Mouse (Mus musculus): ENCODE data around the gene Bcdin3d. TPM values are rescaled to one million over a fixed set of nuclear protein-coding genes. Genes with fewer than 3 reads are reported as not detected.

The Bcdin3d gene
- polyA plus RNA-seq, 1 experiment from 2014 or later, result 19.0 TPM

GRCm38 (mm10) chr15:99438966-99439698 lies 35.4 kb downstream of the Bcdin3d start:
- ATAC-seq, result no peak
- Histone ChIP-seq H3K4me2 (ENCODE audit: low read length) (no peak overlapping the region), H3K4me1 (ENCODE audit: control insufficient read depth, insufficient read depth, low read length) (peaks cover 12% of the 10 kb centered on the region), H3K27me3 (ENCODE audit: control insufficient read depth, insufficient read depth, low read depth, low read length) (no peaks in the 10 kb centered on the region), H3K27ac (ENCODE audit: low read length) (no peak overlapping the region), H3K4me3 (ENCODE audit: low read depth, low read length) (no peak overlapping the region), H3K9me3 (replicated peaks; ENCODE audit: control insufficient read depth, low read length, poor library complexity, severe bottlenecking) (no peaks in the 10 kb centered on the region), H3K36me3 (ENCODE audit: control insufficient read depth, insufficient read depth, low read length) (no peaks in the 10 kb centered on the region), H3K9ac (ENCODE audit: low read depth, low read length) (no peak overlapping the region)
- 77% methylated on average over 8 of the region's 8 CpGs for WGBS

GRCm38 (mm10) chr15:99433913-99434312 lies 40.6 kb downstream of the Bcdin3d start:
- Histone ChIP-seq H3K9me3 (replicated peaks; ENCODE audit: control insufficient read depth, low read length, poor library complexity, severe bottlenecking) (no peaks in the 10 kb centered on the region), H3K27ac (ENCODE audit: low read length) (no peak overlapping the region), H3K4me1 (ENCODE audit: control insufficient read depth, insufficient read depth, low read length) (peaks cover 2% of the 10 kb centered on the region; the same call in 1 of the 2 replicates), H3K27me3 (ENCODE audit: control insufficient read depth, insufficient read depth, low read depth, low read length) (no peaks in the 10 kb centered on the region), H3K36me3 (ENCODE audit: control insufficient read depth, insufficient read depth, low read length) (peaks cover under 1% of the 10 kb centered on the region; the same call in 1 of the 2 replicates), H3K4me2 (ENCODE audit: low read length) (no peak overlapping the region), H3K9ac (ENCODE audit: low read depth, low read length) (no peak overlapping the region), H3K4me3 (ENCODE audit: low read depth, low read length) (no peak overlapping the region)
- WGBS, result 93% methylated on average over 12 of the region's 12 CpGs
- ATAC-seq, result no peak

GRCm38 (mm10) chr15:99433081-99433718 lies 41.3 kb downstream of the Bcdin3d start:
- Histone ChIP-seq H3K4me2 (ENCODE audit: low read length) (no peak overlapping the region), H3K4me3 (ENCODE audit: low read depth, low read length) (no peak overlapping the region), H3K27ac (ENCODE audit: low read length) (no peak overlapping the region), H3K9me3 (replicated peaks; ENCODE audit: control insufficient read depth, low read length, poor library complexity, severe bottlenecking) (no peaks in the 10 kb centered on the region), H3K9ac (ENCODE audit: low read depth, low read length) (no peak overlapping the region), H3K4me1 (ENCODE audit: control insufficient read depth, insufficient read depth, low read length) (peaks cover 2% of the 10 kb centered on the region; the same call in 1 of the 2 replicates), H3K36me3 (ENCODE audit: control insufficient read depth, insufficient read depth, low read length) (peaks cover 5% of the 10 kb centered on the region; the same call in 1 of the 2 replicates), H3K27me3 (ENCODE audit: control insufficient read depth, insufficient read depth, low read depth, low read length) (no peaks in the 10 kb centered on the region)
- no peak for ATAC-seq
- 90% methylated on average over 16 of the region's 16 CpGs for WGBS

GRCm38 (mm10) chr15:99431967-99432366 lies 42.6 kb downstream of the Bcdin3d start:
- no peak overlapping the region for H3K9ac ChIP-seq (ENCODE audit: low read depth, low read length)
- no peak for ATAC-seq
- 82% methylated on average over 8 of the region's 8 CpGs for WGBS

GRCm38 (mm10) chr15:99431504-99431903 lies 43.0 kb downstream of the Bcdin3d start:
- no peak overlapping the region for H3K4me3 ChIP-seq (ENCODE audit: low read depth, low read length)
- 90% methylated on average over 7 of the region's 7 CpGs for WGBS
- H3K9ac ChIP-seq (ENCODE audit: low read depth, low read length), result no peak overlapping the region
- no peak overlapping the region for H3K27ac ChIP-seq (ENCODE audit: low read length)
- H3K36me3 ChIP-seq (ENCODE audit: control insufficient read depth, insufficient read depth, low read length), result peaks cover 16% of the 10 kb centered on the region; the same call in 1 of the 2 replicates
- no peak overlapping the region for H3K4me2 ChIP-seq (ENCODE audit: low read length)
- H3K4me1 ChIP-seq (ENCODE audit: control insufficient read depth, insufficient read depth, low read length), result peaks cover 2% of the 10 kb centered on the region; the same call in 1 of the 2 replicates
- no peaks in the 10 kb centered on the region for H3K27me3 ChIP-seq (ENCODE audit: control insufficient read depth, insufficient read depth, low read depth, low read length)
- no peak for ATAC-seq
- no peaks in the 10 kb centered on the region for H3K9me3 ChIP-seq (replicated peaks; ENCODE audit: control insufficient read depth, low read length, poor library complexity, severe bottlenecking)

More at GRCm38 (mm10) chr15:99431967-99432366, 42.6 kb downstream of the Bcdin3d start:
- no peak overlapping the region for H3K4me3 ChIP-seq (ENCODE audit: low read depth, low read length)
- no peaks in the 10 kb centered on the region for H3K9me3 ChIP-seq (replicated peaks; ENCODE audit: control insufficient read depth, low read length, poor library complexity, severe bottlenecking)
- H3K27me3 ChIP-seq (ENCODE audit: control insufficient read depth, insufficient read depth, low read depth, low read length), result no peaks in the 10 kb centered on the region
- H3K4me1 ChIP-seq (ENCODE audit: control insufficient read depth, insufficient read depth, low read length), result peaks cover 2% of the 10 kb centered on the region; the same call in 1 of the 2 replicates
- H3K36me3 ChIP-seq (ENCODE audit: control insufficient read depth, insufficient read depth, low read length), result peaks cover 12% of the 10 kb centered on the region; the same call in 1 of the 2 replicates
- no peak overlapping the region for H3K4me2 ChIP-seq (ENCODE audit: low read length)
- no peak overlapping the region for H3K27ac ChIP-seq (ENCODE audit: low read length)

- Histone ChIP-seq H3K4me2 (ENCODE audit: low read length) (no peak overlapping the region), H3K4me3 (ENCODE audit: low read depth, low read length) (no peak overlapping the region), H3K27me3 (ENCODE audit: control insufficient read depth, insufficient read depth, low read depth, low read length) (no peaks in the 10 kb centered on the region), H3K36me3 (ENCODE audit: control insufficient read depth, insufficient read depth, low read length) (peaks cover 19% of the 10 kb centered on the region; the same call in 1 of the 2 replicates), H3K9ac (ENCODE audit: low read depth, low read length) (no peak overlapping the region), H3K4me1 (ENCODE audit: control insufficient read depth, insufficient read depth, low read length) (peaks cover 2% of the 10 kb centered on the region; the same call in 1 of the 2 replicates), H3K9me3 (replicated peaks; ENCODE audit: control insufficient read depth, low read length, poor library complexity, severe bottlenecking) (no peaks in the 10 kb centered on the region), H3K27ac (ENCODE audit: low read length) (no peak overlapping the region)
- 91% methylated on average over 10 of the region's 10 CpGs for whole genome bisulfite sequencing
- no peak for ATAC-seq
Observed at GRCm38 (mm10) chr15:99431063-99431462, 43.5 kb downstream of the Bcdin3d start.

GRCm38 (mm10) chr15:99430394-99430793 lies 44.1 kb downstream of the Bcdin3d start:
- Histone ChIP-seq H3K4me3 (ENCODE audit: low read depth, low read length) (no peak overlapping the region), H3K9me3 (replicated peaks; ENCODE audit: control insufficient read depth, low read length, poor library complexity, severe bottlenecking) (no peaks in the 10 kb centered on the region), H3K9ac (ENCODE audit: low read depth, low read length) (no peak overlapping the region), H3K4me1 (ENCODE audit: control insufficient read depth, insufficient read depth, low read length) (peaks cover 2% of the 10 kb centered on the region; the same call in 1 of the 2 replicates), H3K4me2 (ENCODE audit: low read length) (no peak overlapping the region), H3K27ac (ENCODE audit: low read length) (no peak overlapping the region), H3K36me3 (ENCODE audit: control insufficient read depth, insufficient read depth, low read length) (peaks cover 23% of the 10 kb centered on the region), H3K27me3 (ENCODE audit: control insufficient read depth, insufficient read depth, low read depth, low read length) (no peaks in the 10 kb centered on the region)
- 88% methylated on average over 8 of the region's 8 CpGs for WGBS
- no peak for ATAC-seq

GRCm38 (mm10) chr15:99423884-99424283 lies 50.6 kb downstream of the Bcdin3d start:
- H3K4me3 ChIP-seq (ENCODE audit: low read depth, low read length), result no peak overlapping the region
- H3K4me2 ChIP-seq (ENCODE audit: low read length), result no peak overlapping the region
- no peaks in the 10 kb centered on the region for H3K27me3 ChIP-seq (ENCODE audit: control insufficient read depth, insufficient read depth, low read depth, low read length)
- H3K9me3 ChIP-seq (replicated peaks; ENCODE audit: control insufficient read depth, low read length, poor library complexity, severe bottlenecking), result no peaks in the 10 kb centered on the region
- peaks cover 4% of the 10 kb centered on the region for H3K4me1 ChIP-seq (ENCODE audit: control insufficient read depth, insufficient read depth, low read length)
- no peak overlapping the region for H3K27ac ChIP-seq (ENCODE audit: low read length)
- 0 out of 2 replicates have a peak overlapping the region, but pooled peaks have one; percentile 11 for H3K9ac ChIP-seq (ENCODE audit: low read depth, low read length)
- H3K36me3 ChIP-seq (ENCODE audit: control insufficient read depth, insufficient read depth, low read length), result peaks cover 33% of the 10 kb centered on the region
- WGBS, result 91% methylated on average over 9 of the region's 9 CpGs
- no peak for ATAC-seq

- no peak overlapping the region for H3K27ac ChIP-seq (ENCODE audit: low read length)
- no peak overlapping the region for H3K4me3 ChIP-seq (ENCODE audit: low read depth, low read length)
- H3K36me3 ChIP-seq (ENCODE audit: control insufficient read depth, insufficient read depth, low read length), result peaks cover 30% of the 10 kb centered on the region
- no peaks in the 10 kb centered on the region for H3K9me3 ChIP-seq (replicated peaks; ENCODE audit: control insufficient read depth, low read length, poor library complexity, severe bottlenecking)
- ATAC-seq, result no peak
- no peak overlapping the region for H3K4me2 ChIP-seq (ENCODE audit: low read length)
- H3K9ac ChIP-seq (ENCODE audit: low read depth, low read length), result no peak overlapping the region
- peaks cover 4% of the 10 kb centered on the region for H3K4me1 ChIP-seq (ENCODE audit: control insufficient read depth, insufficient read depth, low read length)
- WGBS, result 92% methylated on average over 10 of the region's 10 CpGs
- no peaks in the 10 kb centered on the region for H3K27me3 ChIP-seq (ENCODE audit: control insufficient read depth, insufficient read depth, low read depth, low read length)
Observed at GRCm38 (mm10) chr15:99423131-99423530, 51.4 kb downstream of the Bcdin3d start.
